Mouse (Mus musculus) urinary bladder, postnatal 25 days (tissue): ENCODE data around the gene Rap1gap2.

Experiments used
- DNase-seq: peaks from one replicate; pipeline ENCODE4 v3.0.0; 2022; ENCODE audit warnings: low spot score

The Rap1gap2 gene

DNA sequence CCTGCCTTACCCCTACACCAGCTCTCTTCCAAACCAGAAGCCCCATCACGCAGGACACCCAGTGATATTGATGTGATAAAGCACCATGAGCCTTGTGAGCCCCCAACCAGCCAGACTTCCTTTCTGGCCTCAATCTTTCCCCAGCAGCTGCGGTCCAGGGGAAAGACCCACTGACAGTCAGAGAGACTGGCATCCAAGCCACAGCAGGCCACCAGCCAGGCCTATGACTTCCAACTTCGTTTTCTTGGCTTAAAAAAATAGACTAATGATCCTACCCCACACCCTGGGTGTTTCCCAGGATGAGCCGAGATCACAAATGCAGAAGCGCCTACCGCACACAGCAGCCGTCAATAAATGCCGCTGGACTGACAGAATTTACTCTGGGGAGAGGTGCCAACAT is 151.1 kb downstream of the Rap1gap2 start:
- DNase-seq: no peak

- DNase-seq: no peak
Measured at GRCm38 (mm10) chr11:74458400-74458799, 152.3 kb downstream of the Rap1gap2 start.

DNA sequence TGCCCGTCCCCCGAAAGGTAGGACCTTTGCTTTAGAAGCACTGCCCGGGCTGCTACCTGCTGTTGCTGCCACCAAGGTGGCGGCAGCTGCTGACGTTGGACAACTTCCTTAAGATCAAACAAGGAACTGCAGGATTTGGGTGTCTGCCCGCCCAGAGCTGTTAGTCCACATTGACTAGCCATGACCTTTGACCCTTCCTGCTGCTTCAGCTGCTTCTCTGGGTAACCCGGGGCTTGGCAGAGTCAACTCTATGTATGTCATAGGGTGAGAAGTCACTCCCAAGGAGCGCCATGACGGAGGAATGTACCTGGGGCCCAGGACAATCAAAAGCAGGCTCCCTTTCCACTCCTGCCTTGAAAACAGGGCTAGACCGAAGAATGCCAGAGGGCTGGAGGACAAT is 153.5 kb downstream of the Rap1gap2 start:
- DNase-seq: no peak

DNA sequence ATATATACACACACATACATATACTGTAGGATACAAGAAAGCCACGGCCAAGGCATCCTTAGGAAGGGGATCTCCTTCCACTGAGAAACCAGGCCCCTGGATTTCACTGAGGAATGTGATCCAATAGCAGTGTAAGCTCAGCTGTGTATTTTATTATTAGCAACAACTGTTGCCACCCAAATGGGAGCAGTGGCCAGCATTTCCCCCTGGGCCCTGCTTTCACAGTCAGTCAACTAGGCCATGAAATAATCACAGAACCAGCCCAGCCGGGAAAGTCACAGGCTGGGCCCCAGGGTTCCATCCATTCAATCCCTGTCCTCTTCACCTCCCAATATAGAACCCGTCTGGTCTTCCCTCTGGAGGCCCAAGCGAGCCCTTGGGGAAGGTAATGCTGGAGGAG is 162.2 kb downstream of the Rap1gap2 start:
- DNase-seq: no peak

DNA sequence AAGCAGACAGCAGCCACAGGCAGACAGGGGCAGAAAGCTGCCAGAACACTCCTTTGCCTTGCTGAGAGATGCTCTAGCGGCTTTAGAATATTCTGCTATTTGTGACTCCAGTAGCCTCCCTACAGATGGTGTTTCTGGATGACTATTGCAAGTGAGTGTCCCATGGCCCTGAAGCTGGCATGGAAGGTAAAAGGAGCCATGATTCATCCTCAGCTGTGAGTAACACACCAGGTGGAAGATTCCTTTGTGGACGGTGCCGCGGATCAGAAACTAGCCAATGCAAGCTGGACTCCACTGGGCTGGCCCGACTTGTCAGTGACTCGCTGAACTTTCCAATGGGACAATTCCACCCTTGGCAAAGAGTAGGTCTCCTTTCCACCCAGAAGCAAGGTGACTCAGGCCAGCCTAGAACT is 162.7 kb downstream of the Rap1gap2 start:
- DNase-seq: no peak

- no peak for DNase-seq
Measured at GRCm38 (mm10) chr11:74445591-74445990, 165.1 kb downstream of the Rap1gap2 start.

DNA sequence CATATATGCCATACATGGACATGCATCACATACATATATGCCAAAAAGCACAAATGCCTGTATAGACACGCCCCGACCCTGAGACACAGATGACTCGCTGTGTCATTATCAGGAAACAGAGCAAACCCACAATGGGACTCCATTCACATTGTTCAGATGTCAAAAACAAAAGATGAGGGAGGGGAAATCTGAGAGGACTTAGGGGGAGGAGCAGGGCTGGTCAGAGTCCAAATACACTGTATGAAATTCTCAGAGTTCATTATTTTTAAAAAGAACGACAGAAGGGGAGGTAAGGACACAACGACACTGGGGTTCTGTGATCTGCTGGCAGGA is 166.8 kb downstream of the Rap1gap2 start:
- no peak for DNase-seq

DNA sequence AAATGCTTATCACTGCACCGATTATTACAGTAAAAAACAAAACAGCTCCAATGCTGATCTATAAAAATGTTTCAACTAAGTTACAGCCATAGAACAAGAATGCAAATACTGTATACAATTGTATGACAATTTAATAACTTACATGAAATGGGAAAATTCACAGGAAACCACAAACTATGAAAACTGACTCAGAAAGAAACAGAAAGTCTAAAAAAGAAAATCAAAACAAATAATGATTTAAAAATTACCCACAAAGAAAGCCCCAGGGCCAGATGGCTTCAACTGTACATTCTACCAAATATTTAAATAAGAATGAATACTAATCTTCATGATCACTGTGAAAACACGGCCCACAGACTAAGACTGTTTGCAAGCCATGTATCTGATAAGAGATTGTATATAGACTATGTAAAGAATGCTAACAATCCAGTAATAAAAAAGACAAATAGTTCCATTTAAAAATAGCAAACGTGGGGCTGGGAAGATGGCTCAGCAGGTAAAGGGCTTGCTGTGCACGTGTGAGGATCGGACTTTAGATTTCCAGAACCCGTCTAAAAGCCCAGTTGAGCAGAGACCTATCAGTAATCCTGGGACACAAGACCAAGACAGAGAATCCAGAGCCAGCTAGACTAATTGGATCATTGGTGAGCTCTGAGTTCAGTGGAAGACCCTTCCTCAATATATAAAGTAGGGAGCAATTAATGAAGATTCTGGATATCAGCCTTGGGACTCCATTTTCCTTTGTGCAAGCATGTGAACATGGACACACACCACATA is 167.4 kb downstream of the Rap1gap2 start:
- no peak for DNase-seq

DNA sequence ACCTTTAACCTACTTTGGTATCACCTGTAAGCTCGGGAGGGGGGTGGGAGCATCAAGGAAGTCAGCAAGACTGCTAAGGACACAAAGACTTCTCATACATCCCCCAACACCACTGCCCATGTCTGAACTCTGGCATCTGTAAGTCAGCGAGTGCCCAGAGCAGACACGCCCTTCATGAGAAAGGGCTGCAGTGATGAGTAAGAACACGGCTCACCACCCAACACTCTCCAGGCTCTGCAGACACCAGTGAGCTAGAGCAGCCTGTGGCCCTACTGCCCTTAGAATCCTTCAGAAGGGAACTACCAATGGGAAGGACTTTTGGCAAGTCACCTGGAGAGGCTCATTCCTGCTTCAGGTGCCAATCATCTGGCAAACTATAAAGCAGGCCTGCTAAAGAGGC is 168.3 kb downstream of the Rap1gap2 start:
- no peak for DNase-seq

- DNase-seq: no peak
Measured at GRCm38 (mm10) chr11:74440112-74440511, 170.6 kb downstream of the Rap1gap2 start.

DNA sequence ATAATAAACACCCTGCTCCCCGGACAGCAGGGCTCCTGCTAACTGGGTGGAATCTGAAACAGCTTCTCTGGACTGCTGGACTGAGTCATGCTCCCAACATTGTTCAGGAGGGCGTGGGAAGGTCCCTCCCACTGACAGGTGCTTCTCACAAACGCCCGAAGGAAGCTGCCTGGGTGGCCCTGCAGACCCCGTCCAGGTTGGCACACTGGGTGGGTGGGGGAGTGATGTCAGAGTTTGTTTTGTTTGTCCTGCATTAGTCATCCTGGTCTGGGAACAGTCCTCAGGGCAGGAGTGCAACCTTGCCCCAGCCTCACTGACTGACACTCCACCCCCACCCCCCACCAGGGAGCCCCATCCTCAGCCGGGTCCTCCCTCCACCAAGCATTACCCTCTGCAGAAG is 171.5 kb downstream of the Rap1gap2 start:
- DNase-seq: no peak

DNA sequence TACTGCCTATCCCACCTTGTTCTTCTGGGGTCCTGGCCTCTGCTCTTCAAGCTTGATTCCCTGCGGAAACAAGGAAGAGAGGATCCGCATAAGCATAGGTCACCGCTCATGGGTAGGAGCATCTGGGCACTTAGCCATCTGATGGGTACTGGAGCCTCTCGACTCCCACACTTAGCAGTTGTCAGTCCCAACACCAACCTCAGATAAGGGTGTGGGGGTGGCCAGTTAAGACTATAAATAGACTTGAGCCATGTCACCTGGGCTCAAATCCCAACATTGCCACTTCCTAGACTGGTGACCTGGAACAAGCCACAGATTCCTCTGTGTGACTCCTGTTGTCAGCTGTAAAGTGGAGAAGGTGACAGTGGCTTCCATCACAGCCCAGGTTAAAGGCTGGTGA is 172.5 kb downstream of the Rap1gap2 start:
- DNase-seq: no peak

DNA sequence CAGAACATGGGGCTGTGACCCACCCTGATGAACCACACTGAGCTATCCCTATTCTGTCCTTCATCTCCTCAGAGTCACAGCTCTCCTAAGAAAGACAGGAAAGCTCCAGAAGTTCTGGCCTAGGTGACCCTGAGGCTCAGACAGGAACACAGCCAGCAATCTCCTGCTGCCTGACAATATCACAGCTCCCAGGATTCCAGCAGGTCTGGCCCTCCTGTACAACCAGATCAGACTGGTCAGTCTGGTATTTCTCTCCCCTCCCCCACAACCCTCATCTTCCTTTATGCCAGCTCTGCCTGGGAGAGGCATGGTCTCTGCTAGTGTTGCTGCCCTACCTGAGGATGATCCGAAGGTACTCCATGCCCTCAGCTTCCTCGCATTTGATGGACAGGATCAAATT is 175.3 kb downstream of the Rap1gap2 start:
- no peak for DNase-seq

DNA sequence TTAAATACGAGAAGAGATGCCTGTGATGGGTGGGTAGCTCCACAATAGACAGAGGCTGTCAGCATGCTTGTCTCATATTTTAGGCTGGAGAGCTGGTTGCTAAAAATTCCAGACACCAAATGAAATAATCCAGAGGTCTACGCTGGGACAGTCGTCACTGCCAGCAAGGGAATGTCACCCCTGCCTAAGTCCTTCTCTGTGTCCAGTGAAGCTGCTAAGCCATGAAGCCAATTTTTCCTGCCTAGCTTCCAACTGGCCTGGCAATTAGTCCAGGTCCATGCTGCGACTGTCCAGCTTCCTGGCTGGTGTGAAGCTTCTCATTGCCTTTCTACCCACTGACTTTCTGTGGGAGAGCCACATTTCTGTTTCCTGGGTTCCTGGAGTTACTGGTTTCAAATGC is 177.7 kb downstream of the Rap1gap2 start:
- DNase-seq: no peak

DNA sequence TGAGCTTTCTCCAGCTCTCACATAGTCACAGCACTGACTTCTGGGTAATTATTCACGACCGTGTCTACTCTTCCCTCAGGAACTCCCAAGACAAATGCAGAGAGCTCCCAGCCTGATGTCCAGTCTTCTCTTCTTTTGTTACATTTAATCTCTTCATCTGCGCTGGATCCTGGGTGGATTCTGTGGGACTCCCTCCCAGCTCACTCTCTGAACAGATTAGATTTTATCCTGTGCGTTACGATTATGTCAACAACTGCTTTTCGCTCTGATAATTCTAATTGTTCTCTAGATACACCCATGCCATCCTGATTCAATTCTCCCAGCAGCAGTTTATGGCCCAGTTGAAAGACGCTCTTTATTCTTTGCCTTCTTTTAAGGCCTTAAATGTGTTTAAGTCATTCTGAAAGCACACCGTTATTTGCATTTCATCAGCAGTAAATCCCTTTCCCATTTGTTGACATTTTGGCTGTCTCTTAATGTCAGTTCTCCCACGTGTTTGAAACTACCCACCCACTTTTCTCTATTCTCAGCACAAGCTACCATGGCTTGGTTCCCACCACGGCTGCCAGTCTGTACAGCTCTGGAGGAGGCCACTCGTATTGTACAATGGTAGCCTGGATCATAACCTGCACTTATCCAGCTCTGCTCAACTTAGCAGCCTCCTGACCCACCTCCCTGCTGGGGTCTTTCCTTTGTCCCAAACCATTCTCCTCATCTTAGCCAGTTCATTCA is 180.8 kb downstream of the Rap1gap2 start:
- no peak for DNase-seq

- DNase-seq: no peak
Measured at GRCm38 (mm10) chr11:74426306-74426705, 184.4 kb downstream of the Rap1gap2 start.

DNA sequence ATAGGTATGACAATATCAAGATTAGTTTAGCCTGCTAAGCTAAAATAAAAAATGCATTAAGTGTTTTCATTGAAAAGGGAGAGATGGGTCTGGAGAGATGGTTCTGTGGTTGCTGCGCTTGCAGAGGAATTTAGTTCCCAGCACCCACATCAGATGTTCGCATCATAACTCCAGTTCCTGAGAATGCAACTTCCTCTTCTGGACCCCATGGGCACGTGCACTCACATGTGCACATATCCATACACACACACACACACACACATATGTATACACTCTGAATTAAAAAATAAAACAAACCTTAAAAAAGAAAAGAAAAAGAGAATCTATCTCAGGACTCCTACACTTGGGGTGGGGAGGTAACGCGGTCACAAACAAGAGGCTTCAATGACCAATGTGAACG is 188.7 kb downstream of the Rap1gap2 start:
- DNase-seq: no peak

DNA sequence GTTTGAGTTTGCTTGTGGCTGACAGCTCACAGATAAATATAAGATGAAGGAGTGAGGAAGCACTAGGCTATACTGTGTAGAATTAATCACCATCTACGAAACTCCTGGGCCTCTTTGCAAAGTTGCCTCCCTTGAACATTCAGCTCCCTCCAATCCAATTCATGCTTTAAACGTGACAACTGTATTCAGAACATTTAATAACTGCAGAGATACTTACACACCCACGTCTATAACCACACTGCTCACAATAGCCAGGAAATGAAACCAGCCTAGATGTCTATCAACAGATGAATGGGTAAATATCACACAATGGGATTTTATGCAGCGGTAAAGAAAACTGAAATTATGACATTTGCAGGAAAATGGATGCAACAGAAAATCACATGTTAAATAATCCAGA is 189.6 kb downstream of the Rap1gap2 start:
- no peak for DNase-seq

DNA sequence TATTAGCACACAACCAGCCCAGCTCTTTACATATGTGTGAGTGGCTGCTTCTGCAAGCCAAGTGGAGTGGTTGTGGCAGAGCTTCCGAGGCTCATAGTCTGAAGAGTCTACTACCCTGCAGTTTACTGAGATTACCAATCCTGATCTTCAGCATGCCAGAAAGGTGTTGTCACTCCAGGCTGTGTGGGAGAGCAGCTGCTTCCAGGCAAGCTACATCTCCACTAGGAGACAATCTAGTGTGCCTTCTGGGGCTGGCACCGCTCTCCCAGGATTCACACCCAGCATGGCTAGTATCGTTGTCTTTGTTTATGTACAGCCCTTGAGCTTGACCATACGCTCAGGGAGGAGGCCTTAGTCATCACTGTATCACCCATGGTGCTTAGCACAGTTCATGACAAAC is 191.1 kb downstream of the Rap1gap2 start:
- DNase-seq: no peak

DNA sequence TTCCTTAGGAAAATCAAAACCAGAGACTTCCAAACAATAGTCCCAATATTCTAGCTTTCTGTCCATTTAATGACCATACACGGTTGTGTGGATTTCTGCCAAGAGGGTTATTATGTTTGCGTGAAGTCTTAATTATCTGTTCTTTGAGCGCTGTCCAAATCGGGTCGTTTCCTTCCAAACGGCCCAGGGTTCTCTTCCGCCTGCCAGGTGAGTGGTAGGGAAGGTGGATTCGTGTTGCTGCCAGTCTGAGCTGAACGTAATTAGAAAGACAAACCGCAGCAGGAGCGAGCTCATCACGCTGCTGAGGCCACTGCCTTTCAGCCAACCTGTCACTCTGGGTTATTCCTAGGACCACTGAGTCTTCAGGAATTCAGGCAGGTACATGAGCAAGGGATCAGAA is 195.0 kb downstream of the Rap1gap2 start:
- no peak for DNase-seq

DNA sequence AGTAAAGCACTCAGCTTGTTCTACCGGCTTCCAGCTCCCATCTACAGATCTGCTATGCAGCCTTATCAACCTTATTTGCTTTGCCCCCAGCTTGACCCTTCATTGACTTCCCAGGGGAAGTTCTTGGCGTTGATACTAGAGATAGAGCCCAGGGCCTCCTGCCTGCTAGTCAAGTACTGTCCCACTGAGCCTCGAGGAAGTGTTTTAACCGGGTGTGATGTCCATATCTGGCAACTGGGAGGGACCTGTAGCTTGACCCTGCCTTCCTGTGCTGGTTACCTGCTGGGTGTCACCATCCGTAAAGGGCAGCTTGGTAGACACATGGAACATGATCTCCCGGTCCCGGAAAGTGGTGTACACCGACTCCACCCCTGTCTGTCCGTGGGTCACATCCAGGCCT is 196.6 kb downstream of the Rap1gap2 start:
- DNase-seq: no peak

DNA sequence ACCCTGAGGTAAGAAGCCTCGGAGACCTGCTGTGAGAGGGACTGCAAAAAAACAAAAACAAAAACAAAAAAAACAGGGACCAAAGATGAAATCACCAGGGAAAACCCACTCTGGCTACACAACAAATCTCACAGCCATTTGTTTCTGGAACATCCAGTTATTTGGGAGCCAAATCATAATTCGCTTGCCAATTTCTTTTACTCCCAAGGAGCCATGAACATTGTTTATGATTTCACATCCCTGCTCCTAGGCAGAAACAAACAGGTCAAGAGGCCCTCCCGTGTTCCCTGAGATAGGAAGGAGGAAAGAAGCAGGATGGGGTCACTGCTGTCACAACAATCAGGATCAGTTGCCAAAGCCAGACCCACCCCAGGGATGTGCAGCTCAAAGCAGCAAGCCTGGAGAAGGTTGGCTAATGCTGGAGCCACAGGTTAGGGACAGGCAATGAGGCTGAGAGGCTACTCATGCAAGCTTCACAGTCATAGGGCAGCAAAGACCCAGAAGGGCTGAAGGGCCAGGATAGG is 197.2 kb downstream of the Rap1gap2 start:
- no peak for DNase-seq

- no peak for DNase-seq
Measured at GRCm38 (mm10) chr11:74412462-74412861, 198.3 kb downstream of the Rap1gap2 start.

DNA sequence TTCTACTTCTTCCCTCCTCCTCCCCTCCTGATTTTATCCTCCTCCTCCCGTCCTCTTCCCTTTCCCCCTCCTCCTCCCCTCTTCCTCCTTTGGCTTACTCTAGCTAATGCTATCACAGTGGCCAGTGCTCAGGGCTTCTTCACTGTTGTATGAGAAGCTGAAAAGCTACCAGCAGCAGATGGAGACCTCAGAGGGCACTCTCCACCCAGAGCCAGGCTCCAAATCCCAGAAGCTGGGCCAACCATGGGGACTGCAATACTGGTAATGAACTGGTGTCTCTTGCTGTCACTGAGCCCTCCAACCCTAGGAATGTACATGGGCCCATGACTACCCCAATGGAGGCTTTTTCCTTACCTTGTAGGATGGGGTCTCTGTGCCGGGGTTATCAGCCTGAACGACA is 198.8 kb downstream of the Rap1gap2 start:
- no peak for DNase-seq
